Mouse (Mus musculus): ENCODE data around the gene 1700074P13Rik.

1700074P13Rik gene

DNA sequence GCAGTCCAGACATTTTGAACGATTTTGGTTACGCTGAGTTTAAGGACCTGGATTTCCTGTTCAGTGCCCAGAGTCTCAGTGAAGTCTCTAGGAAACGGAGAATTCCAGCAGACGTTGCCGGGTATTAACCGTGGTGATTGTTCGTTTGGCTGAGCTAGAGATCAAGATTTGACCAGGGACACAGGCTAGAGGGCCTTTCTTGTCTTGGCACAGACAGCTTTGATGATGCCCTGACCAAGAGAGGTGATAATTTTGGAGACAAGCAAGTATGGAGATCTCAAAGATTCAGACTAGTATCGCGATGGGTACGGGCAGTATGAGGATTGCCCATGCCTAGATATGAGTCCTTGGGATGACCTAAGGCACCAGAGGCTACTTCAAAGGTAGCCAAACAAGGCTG is at the start of gene 1700074P13Rik:
TSS of gene 1700074P13Rik (minus strand) at position 101 of the 400 bp plus-strand sequence.
- 94% methylated on average over 10 of the region's 10 CpGs for WGBS

DNA sequence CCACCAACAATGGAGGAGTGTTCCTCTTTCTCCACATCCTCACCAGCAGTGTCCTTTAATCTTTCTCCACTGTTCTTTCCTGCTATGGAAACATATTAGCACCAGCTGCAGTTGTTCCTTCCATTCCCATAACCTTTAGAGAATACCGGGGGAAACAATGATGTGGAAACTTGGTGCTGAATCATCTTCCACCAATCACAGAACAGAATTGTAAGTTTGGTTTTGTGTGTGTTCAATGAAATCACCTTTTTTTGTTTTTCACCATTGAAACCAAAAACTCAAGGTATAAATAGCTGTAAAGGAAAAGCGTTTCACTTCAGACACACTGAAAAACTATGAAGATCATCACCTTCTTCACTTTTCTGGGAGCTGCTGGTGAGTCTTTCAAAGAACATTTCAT is 24.1 kb upstream of the 1700074P13Rik start, which contains the start of gene 1810009J06Rik:
TSS of gene 1810009J06Rik (plus strand) at position 301 of the 400 bp plus-strand sequence.
- WGBS = 87% methylated on average over 2 of the region's 2 CpGs

GRCm38 (mm10) chr6:40953716-40954115 is 13.4 kb upstream of the 1700074P13Rik start:
- 71% methylated on average over 2 of the region's 2 CpGs for WGBS

GRCm38 (mm10) chr6:40951770-40952169 is 11.4 kb upstream of the 1700074P13Rik start, which contains the start of gene Gm4744:
Gene Gm4744, minus strand, starts transcription at chr6:40951870.

DNA sequence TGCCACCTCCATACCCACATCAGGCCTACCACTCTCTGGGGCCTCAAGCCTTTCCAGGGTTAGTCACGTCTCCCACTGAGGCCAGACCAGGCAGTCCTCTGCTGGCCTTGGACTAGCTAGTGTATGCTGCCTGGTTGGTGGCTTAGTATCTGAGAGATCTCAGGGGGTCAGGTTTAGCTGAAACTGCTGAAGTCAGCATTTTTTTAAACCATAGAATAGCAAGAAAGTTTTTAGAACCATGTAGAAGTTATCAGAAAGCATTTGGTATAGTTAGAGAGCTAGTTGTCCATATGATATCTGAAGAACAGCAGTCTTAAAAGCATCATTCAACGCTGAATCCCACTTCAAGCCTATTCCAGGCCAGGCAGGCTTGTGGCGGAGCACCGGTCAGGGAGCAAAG is 20.4 kb downstream of the 1700074P13Rik start:
- 87% methylated on average over 4 of the region's 4 CpGs for WGBS

GRCm38 (mm10) chr6:40900287-40900686 is 40.1 kb downstream of the 1700074P13Rik start, which contains the start of gene Prss58:
Gene Prss58, minus strand, starts transcription at chr6:40900387.

GRCm38 (mm10) chr6:40894716-40895115 is 45.6 kb downstream of the 1700074P13Rik start:
- 95% methylated on average over 1 of the region's 1 CpGs for WGBS

DNA sequence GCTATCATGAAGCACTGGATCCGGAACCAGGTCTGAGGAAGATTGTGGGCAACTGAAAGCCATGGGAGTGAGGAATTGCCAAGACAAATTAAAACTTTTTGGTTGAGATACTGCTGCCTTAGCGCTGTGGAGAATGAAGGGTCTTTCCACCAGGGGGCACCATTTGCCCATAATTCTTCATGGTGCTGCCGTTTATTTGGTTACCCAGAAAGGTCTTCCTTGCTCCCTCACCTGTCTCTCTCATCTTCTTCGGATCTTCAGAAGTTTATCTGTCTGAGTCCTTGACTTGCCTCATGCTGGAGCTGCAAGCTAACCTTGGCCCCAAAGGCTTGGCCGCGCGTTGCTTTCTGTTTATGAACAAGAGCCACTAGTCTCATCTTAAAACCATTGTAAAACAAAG is 46.8 kb downstream of the 1700074P13Rik start:
- WGBS = 57% methylated on average over 7 of the region's 7 CpGs

DNA sequence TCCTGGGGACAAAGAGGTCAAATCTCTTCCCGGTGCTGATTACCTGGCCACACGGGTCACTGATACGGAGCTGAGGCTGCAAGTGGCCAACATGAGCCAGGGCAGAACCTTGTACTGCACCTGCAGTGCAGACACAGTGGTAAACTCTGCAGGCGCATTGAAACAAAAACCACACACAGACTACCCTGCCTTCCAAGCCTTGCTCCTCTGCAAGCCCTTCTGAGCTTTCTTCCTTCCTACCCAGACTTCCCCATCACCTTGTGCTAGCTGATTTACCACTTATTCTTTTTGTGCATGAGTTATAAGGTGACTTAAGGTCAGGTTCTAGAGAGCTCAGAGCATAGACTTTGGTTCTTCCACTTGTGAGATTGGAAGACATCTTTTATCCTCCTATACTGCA is 48.6 kb downstream of the 1700074P13Rik start:
- WGBS = 81% methylated on average over 4 of the region's 4 CpGs

DNA sequence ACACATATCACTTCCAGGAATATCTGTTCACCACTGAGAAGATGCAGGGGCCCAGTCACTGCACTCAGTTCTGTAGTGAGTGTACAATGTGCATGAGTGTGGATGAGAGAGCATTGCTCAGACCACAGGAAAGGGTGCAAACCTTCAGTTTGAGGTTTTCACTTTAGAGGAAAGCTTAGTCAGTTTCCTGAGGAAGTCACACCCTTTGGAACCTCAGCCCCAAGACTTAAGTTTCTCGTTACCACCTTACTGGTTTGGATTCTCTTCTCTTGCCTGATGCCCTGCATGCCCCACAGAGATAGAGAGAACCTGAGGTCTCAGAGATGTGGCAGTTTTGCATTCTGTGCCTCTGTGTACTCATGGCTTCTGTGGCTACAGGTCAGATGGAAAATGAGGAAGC is 49.4 kb downstream of the 1700074P13Rik start:
- WGBS = 63% methylated on average over 1 of the region's 1 CpGs

- 94% methylated on average over 3 of the region's 3 CpGs for WGBS
Measured at GRCm38 (mm10) chr6:40887394-40887793, 53.0 kb downstream of the 1700074P13Rik start, which contains the start of gene Moxd2. Gene Moxd2, minus strand, starts transcription at chr6:40887494.
